Mouse (Mus musculus): ENCODE measurements around the gene Rpl13a. TPM values are rescaled to one million over a fixed set of nuclear protein-coding genes. Genes with fewer than 3 reads are reported as not detected.
"Not testable (repeated sequence)": the region's sequence is repeated elsewhere in the genome, so short reads cannot be mapped to it uniquely, and the experiment has no call there.

Gene Rpl13a
- polyA plus RNA-seq, 2 experiments = 909 to 1,027 TPM

DNA sequence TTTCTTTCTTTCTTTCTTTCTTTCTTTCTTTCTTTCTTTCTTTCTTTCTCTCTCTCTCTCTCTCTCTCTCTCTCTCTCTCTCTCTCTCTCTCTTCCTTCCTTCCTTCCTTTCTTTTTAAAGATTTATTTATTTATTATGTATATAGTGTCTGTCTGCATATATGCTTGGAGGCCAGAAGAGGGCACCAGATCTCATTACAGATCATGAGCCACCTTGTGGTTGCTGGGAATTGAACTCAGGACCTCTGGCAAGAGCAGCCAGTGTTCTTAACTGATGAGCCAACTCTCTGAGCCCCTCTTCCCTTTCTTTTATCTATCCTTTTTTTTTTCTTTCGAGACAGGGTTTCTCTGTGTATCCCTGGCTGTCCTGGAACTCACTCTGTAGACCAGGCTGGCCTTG is 45.2 kb upstream of the Rpl13a start:
- DNase-seq (ENCODE audit: low read depth in 3 of 3, low spot score in 3 of 3); H3K4me2 ChIP-seq (ENCODE audit: low read depth); H3K9ac ChIP-seq (replicated peaks); H3K36me3 ChIP-seq (replicated peaks; ENCODE audit: control insufficient read depth, insufficient read depth, low read depth); H3K9me3 ChIP-seq (ENCODE audit: control insufficient read depth, low read length); H3K4me3 ChIP-seq (ENCODE audit: insufficient read depth in 1 of 2, low read depth in 2 of 2, low read length in 2 of 2); ATAC-seq (ENCODE audit: insufficient read depth); H3K4me1 ChIP-seq (replicated peaks; ENCODE audit: control insufficient read depth in 2 of 2, insufficient read depth in 2 of 2, low read length in 1 of 2); H3K27ac ChIP-seq: not testable (repeated sequence)
- peak; percentile 60 for TF ChIP-seq CTCF (IDR thresholded peaks at IDR 0.05; ENCODE audit: low read depth)
- WGBS (ENCODE audit: insufficient replicate concordance) = 46% methylated on average over 1 of the region's 1 CpGs
- peaks cover 59% of the 10 kb centered on the region for H3K27me3 ChIP-seq (ENCODE audit: control insufficient read depth, insufficient read depth, low read length)

DNA sequence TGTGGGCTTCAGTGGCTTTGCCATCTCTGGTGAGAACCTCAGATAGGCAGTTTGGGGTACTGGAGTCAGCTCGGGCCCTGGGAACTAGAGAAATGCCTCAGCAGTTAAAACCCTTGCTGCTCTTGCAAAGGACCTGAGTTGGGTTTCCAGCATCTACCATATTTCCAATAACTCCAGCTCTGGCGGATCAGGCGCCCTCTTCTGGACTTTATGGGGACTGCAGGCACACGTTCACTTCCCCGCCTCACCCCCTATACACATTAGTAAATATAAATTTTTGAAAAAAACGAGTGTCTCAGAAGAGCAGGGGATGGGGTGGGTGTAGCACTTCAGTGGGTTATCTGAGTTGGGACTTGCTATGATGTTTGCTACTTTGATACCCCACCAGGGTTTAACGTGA is 44.4 kb upstream of the Rpl13a start:
- TF ChIP-seq EP300 (IDR thresholded peaks at IDR 0.05; ENCODE audit: low read depth) = no peak
- TF ChIP-seq CTCF (IDR thresholded peaks at IDR 0.05; ENCODE audit: low read depth) = peak; percentile 79
- 38% methylated on average over 7 of the region's 7 CpGs for WGBS (ENCODE audit: insufficient replicate concordance)
- peaks cover 59% of the 10 kb centered on the region for H3K27me3 ChIP-seq (ENCODE audit: control insufficient read depth, insufficient read depth, low read length)
- H3K27ac ChIP-seq = no peak overlapping the region
- H3K4me1 ChIP-seq (replicated peaks; ENCODE audit: control insufficient read depth in 2 of 2, insufficient read depth in 2 of 2, low read length in 1 of 2) = no peaks in the 10 kb centered on the region
- no peaks in the 10 kb centered on the region for H3K36me3 ChIP-seq (replicated peaks; ENCODE audit: control insufficient read depth, insufficient read depth, low read depth)
- H3K4me3 ChIP-seq (ENCODE audit: insufficient read depth in 1 of 2, low read depth in 2 of 2, low read length in 2 of 2) = no peak overlapping the region
- H3K9me3 ChIP-seq (ENCODE audit: control insufficient read depth, low read length) = peaks cover 4% of the 10 kb centered on the region; the same call in 1 of the 2 replicates
- ATAC-seq (ENCODE audit: insufficient read depth) (no peak), DNase-seq (ENCODE audit: low read depth in 3 of 3, low spot score in 3 of 3) (no peak)
- H3K9ac ChIP-seq (replicated peaks) = no peak overlapping the region
- H3K4me2 ChIP-seq (ENCODE audit: low read depth) = no peak overlapping the region

DNA sequence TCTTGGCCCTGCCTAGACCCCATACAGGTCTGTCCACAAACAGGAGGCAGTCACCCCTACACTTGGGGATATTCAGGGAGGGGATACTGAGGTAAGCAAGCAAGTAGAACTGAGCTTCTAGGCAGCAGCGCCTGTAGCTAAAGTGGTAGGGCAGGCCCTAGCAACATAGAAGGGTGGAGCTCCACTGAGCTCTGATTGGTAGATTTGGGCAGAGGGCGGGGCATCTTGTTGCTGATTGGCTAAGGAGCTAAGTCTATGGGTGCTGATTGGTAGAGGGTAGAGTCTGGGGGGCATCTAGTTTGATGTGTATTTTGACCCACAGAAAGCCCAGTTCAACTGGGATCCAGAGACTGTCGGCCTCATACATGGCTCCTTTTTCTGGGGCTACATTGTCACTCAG is 40.9 kb upstream of the Rpl13a start:
- Histone ChIP-seq H3K27me3 (ENCODE audit: control insufficient read depth, insufficient read depth, low read length) (peaks cover 59% of the 10 kb centered on the region), H3K9me3 (ENCODE audit: control insufficient read depth, low read length) (peaks cover 4% of the 10 kb centered on the region; the same call in 1 of the 2 replicates), H3K27ac (no peak overlapping the region), H3K4me1 (replicated peaks; ENCODE audit: control insufficient read depth in 2 of 2, insufficient read depth in 2 of 2, low read length in 1 of 2) (no peaks in the 10 kb centered on the region), H3K36me3 (replicated peaks; ENCODE audit: control insufficient read depth, insufficient read depth, low read depth) (no peaks in the 10 kb centered on the region), H3K4me3 (ENCODE audit: insufficient read depth in 1 of 2, low read depth in 2 of 2, low read length in 2 of 2) (no peak overlapping the region), H3K9ac (replicated peaks) (no peak overlapping the region), H3K4me2 (ENCODE audit: low read depth) (no peak overlapping the region)
- no peak for DNase-seq (ENCODE audit: low read depth in 3 of 3, low spot score in 3 of 3)
- 72% methylated on average over 3 of the region's 3 CpGs for WGBS (ENCODE audit: insufficient replicate concordance)
- no peak for ATAC-seq (ENCODE audit: insufficient read depth)
- no peak for TF ChIP-seq EP300 (IDR thresholded peaks at IDR 0.05; ENCODE audit: low read depth)

DNA sequence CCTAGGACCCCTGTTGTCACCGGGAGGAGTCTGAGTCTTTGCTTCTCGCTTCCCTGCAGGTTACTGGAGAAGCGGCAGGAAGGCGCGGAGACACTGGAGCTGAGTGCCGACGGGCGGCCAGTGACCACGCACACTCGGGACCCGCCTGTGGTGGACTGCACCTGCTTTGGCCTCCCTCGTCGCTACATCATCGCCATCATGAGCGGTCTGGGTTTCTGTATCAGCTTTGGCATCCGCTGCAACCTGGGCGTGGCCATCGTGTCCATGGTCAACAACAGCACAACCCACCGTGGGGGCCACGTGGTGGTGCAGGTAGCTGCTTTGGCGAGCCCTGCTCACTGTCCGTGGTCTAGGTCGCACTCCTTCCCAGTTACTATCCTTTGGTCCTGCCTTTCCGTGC is 40.1 kb upstream of the Rpl13a start:
- DNase-seq (ENCODE audit: low read depth in 3 of 3, low spot score in 3 of 3) = no peak
- ATAC-seq (ENCODE audit: insufficient read depth) = no peak
- Histone ChIP-seq H3K4me1 (replicated peaks; ENCODE audit: control insufficient read depth in 2 of 2, insufficient read depth in 2 of 2, low read length in 1 of 2) (no peaks in the 10 kb centered on the region), H3K27me3 (ENCODE audit: control insufficient read depth, insufficient read depth, low read length) (peaks cover 61% of the 10 kb centered on the region), H3K27ac (no peak overlapping the region), H3K9me3 (ENCODE audit: control insufficient read depth, low read length) (peaks cover 4% of the 10 kb centered on the region; the same call in 1 of the 2 replicates), H3K4me3 (ENCODE audit: insufficient read depth in 1 of 2, low read depth in 2 of 2, low read length in 2 of 2) (no peak overlapping the region), H3K36me3 (replicated peaks; ENCODE audit: control insufficient read depth, insufficient read depth, low read depth) (no peaks in the 10 kb centered on the region), H3K9ac (replicated peaks) (no peak overlapping the region), H3K4me2 (ENCODE audit: low read depth) (no peak overlapping the region)
- TF ChIP-seq CTCF (IDR thresholded peaks at IDR 0.05; ENCODE audit: low read depth) = no peak
- TF ChIP-seq EP300 (IDR thresholded peaks at IDR 0.05; ENCODE audit: low read depth) = no peak
- WGBS (ENCODE audit: insufficient replicate concordance) = 5% methylated on average over 23 of the region's 24 CpGs

DNA sequence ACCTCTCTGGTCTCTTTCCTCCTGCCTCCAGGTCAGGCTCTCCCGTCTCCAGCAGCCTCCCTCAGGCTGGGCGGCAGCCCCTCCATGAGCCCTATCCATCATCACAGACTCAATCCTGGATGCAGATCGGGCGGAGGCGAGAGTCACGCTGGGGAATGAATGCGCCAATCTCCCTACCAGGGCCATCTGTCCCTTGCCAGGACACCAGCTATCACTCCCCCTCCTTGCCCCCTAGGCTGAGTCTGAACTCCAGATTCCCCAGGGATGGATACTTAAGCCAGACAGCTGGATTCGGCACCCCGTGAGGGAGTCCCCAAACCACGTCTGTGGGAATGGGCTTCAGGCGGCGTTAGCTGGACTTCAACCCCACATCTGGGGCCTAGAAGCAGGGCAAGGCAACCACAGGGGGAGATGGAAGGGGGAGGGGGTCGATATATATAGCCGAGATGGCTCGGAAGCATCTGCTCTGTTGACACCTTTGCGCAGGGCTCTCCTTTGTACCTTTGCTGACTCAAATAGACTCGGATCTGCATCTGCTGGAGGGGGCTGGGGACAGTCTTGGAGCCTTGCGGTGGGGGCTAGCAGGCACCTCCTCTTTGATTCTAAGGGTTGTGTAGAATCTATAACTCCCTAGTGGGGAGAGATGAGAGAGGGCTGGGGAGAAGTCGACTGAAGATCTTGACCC is 39.3 kb upstream of the Rpl13a start:
- no peak overlapping the region for H3K4me3 ChIP-seq (ENCODE audit: insufficient read depth in 1 of 2, low read depth in 2 of 2, low read length in 2 of 2)
- H3K4me2 ChIP-seq (ENCODE audit: low read depth) = no peak overlapping the region
- no peaks in the 10 kb centered on the region for H3K4me1 ChIP-seq (replicated peaks; ENCODE audit: control insufficient read depth in 2 of 2, insufficient read depth in 2 of 2, low read length in 1 of 2)
- H3K9ac ChIP-seq (replicated peaks) = no peak overlapping the region
- peaks cover 4% of the 10 kb centered on the region; the same call in 1 of the 2 replicates for H3K9me3 ChIP-seq (ENCODE audit: control insufficient read depth, low read length)
- H3K27me3 ChIP-seq (ENCODE audit: control insufficient read depth, insufficient read depth, low read length) = peaks cover 68% of the 10 kb centered on the region
- no peak for DNase-seq (ENCODE audit: low read depth in 3 of 3, low spot score in 3 of 3)
- no peaks in the 10 kb centered on the region for H3K36me3 ChIP-seq (replicated peaks; ENCODE audit: control insufficient read depth, insufficient read depth, low read depth)
- 5% methylated on average over 19 of the region's 19 CpGs for WGBS (ENCODE audit: insufficient replicate concordance)
- H3K27ac ChIP-seq = no peak overlapping the region
- no peak for ATAC-seq (ENCODE audit: insufficient read depth)
- TF ChIP-seq CTCF (IDR thresholded peaks at IDR 0.05; ENCODE audit: low read depth) (no peak), EP300 (IDR thresholded peaks at IDR 0.05; ENCODE audit: low read depth) (no peak)

Measured in liver, embryonic 14.5 days (tissue).